Mouse (Mus musculus) liver, embryonic 14.5 days (tissue): ENCODE measurements around the gene Cep78.

Experiments
- CTCF ChIP-seq: IDR thresholded peaks from 2 replicates; pipeline ENCODE4 v1.5.1; 2016; ENCODE audit warnings: antibody characterized with exemption, low read depth, control low read depth
- EP300 ChIP-seq: IDR thresholded peaks from 2 replicates; pipeline ENCODE4 v1.6.1; 2016; ENCODE audit warnings: antibody characterized with exemption, low read depth

DNA sequence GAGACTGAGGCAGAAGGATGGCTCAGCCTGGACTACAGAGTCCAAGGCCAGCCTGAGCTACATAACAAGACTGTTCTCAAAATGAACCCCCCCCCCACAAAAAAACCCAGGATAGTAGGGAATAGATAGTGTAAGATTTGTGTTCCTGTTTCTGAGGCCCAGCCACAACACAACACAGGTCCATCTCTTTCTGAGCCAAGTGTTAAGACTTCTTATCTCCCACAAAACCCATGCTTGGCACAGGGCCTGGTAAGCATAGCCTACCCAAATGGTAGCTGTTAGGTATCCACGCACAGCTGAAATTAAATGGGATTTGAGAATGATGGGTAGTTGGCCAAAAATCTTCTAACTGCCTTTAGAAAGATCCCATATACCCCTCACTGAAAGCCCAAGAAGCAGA lies 74.3 kb downstream of the Cep78 start:
- no peak for TF ChIP-seq CTCF
- TF ChIP-seq EP300: no peak
